Mouse (Mus musculus) midbrain, embryonic 14.5 days (tissue): ENCODE results near the gene Cnot6. TPM values are rescaled to one million over a fixed set of nuclear protein-coding genes. Genes with fewer than 3 reads are reported as not detected.
A peak's percentile ranks its signal among the peaks of the same experiment; 100 is the strongest.

Source experiments
- ATAC-seq: fragments of 200-750 bp; cut with Nextera tagmentation; 2 replicates; pipeline ENCODE4 v1.8.0; 2017; ENCODE audit warnings: moderate number of reproducible peaks, moderate library complexity; ENCODE audit not compliant: low FRiP score, low TSS enrichment
- DNase-seq: peaks from one replicate; pipeline ENCODE4 v3.0.0-alpha.2; 2015
- H3K27ac ChIP-seq: fragments of 300-500 bp; sonication (generic); replicated peaks from 2 replicates; pipeline ENCODE4 v1.5.1; 2014; ENCODE audit warnings: mild to moderate bottlenecking, low read depth, low read length, moderate library complexity
- H3K27me3 ChIP-seq: fragments of 300-500 bp; sonication (generic); 2 replicates; pipeline ENCODE4 v1.6.1; 2014; ENCODE audit warnings: low read length, control low read depth, mixed read lengths; ENCODE audit not compliant: control insufficient read depth, insufficient read depth
- H3K36me3 ChIP-seq: fragments of 300-500 bp; sonication (generic); 2 replicates; pipeline ENCODE4 v1.6.1; 2014; ENCODE audit warnings: low read length, control low read depth; ENCODE audit not compliant: control insufficient read depth, insufficient read depth
- H3K4me1 ChIP-seq: fragments of 300-500 bp; sonication (generic); 2 replicates; pipeline ENCODE4 v1.6.1; 2014; ENCODE audit warnings: mild to moderate bottlenecking, antibody characterized with exemption, low read length, control low read depth; ENCODE audit not compliant: control insufficient read depth, insufficient read depth
- H3K4me2 ChIP-seq: fragments of 300-500 bp; sonication (generic); 2 replicates; pipeline ENCODE4 v1.6.1; 2014; ENCODE audit warnings: mild to moderate bottlenecking, low read length, moderate library complexity
- H3K4me3 ChIP-seq: fragments of 300-500 bp; sonication (generic); replicated peaks from 2 replicates; pipeline ENCODE4 v1.5.1; 2014; ENCODE audit warnings: low read depth, low read length
- H3K9ac ChIP-seq: fragments of 300-500 bp; sonication (generic); replicated peaks from 2 replicates; pipeline ENCODE4 v1.6.1; 2014; ENCODE audit warnings: mild to moderate bottlenecking, low read length, moderate library complexity
- H3K9me3 ChIP-seq: fragments of 300-500 bp; sonication (generic); 2 replicates; pipeline ENCODE4 v1.6.1; 2016; ENCODE audit warnings: low read length, control low read depth, mixed read lengths; ENCODE audit not compliant: control insufficient read depth
- WGBS: fragments of 180-500 bp; shearing (Covaris S2); extraction: QIAGEN DNeasy Blood & Tissue Kit; methylation state at CpG from one replicate; pipeline ENCODE4 v1.1.7; 2014; 5-methylcytosine and 5-hydroxymethylcytosine counted together
- polyA plus RNA-seq: library from polyadenylated mRNA; unstranded; fragments of >200 nt; fragmentation: Nextera tagmentation; extraction: Ambion mirVana; gene quantifications from 2 replicates; pipeline ENCODE4 v1.2.1, GENCODE M21; 2014

Gene Cnot6
- polyA plus RNA-seq, 1 experiment from 2014 or later, result 57.6 TPM

DNA sequence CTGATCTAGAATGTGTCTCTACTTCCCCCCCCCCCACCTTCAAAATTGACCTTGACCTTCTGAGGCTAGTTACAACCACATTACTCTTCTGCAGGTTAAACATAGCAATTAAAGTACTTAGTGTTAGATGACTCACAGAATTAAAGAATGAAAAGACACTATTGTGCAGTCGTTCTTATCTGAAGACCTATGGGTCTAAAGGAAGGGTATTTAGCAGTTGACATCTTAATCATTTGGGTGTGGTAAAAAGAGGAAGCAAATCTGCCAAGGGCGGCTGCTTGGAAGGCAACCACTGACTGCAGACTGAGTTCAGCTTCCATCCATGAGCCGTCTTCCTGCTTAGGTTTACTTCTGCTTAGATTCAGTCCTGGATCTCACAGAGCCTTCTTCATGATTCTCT, 27.3 kb upstream of the Cnot6 start:
- ATAC-seq (no peak), DNase-seq (no peak)
- no peaks in the 10 kb centered on the region for H3K36me3 ChIP-seq
- 67% methylated on average over 3 of the region's 3 CpGs for WGBS
- no peaks in the 10 kb centered on the region for H3K27me3 ChIP-seq
- H3K4me3 ChIP-seq, result no peak overlapping the region
- H3K9me3 ChIP-seq, result no peaks in the 10 kb centered on the region
- H3K27ac ChIP-seq, result no peak overlapping the region
- H3K4me2 ChIP-seq, result no peak overlapping the region
- H3K4me1 ChIP-seq, result no peaks in the 10 kb centered on the region
- no peak overlapping the region for H3K9ac ChIP-seq

DNA sequence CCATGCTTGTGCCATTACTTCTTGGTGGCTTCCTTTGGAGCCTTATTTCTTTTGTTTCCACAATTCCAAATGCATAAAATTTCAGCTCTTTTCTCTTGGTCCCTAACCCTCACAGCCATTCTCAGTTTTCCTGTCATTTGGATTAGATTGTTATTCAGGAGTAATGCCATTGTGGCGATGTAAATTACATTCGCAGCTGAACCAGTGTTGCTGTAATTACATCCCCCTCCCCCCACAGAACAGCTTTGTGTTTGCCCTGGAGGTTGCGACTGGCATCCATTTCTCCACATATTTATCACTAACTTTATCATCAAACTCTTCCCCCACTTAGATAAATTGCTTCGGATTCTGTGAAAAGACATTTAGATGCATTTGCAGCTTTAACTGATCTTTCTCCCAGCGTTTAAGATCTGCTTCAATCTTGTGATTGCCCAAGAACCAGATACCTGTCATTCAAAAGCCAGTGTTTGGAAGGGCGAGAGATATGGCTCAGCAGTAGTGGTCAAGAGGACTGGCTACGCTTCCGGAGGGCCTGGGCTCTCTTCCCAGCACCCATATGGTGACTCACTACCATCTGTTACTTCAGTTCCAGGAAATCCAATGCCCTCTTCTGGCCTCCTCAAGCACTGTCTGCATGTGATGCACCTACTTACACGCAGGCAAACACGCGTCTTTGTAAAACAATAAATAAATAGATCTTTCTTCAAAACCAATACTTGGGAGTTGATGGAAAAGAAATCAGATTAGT, 26.3 kb upstream of the Cnot6 start:
- no peak overlapping the region for H3K4me2 ChIP-seq
- no peaks in the 10 kb centered on the region for H3K9me3 ChIP-seq
- H3K27me3 ChIP-seq, result no peaks in the 10 kb centered on the region
- H3K4me3 ChIP-seq, result no peak overlapping the region
- no peaks in the 10 kb centered on the region for H3K4me1 ChIP-seq
- WGBS, result 64% methylated on average over 11 of the region's 11 CpGs
- no peaks in the 10 kb centered on the region for H3K36me3 ChIP-seq
- no peak overlapping the region for H3K9ac ChIP-seq
- ATAC-seq, result no peak
- H3K27ac ChIP-seq, result no peak overlapping the region
- peak; percentile 55 for DNase-seq

DNA sequence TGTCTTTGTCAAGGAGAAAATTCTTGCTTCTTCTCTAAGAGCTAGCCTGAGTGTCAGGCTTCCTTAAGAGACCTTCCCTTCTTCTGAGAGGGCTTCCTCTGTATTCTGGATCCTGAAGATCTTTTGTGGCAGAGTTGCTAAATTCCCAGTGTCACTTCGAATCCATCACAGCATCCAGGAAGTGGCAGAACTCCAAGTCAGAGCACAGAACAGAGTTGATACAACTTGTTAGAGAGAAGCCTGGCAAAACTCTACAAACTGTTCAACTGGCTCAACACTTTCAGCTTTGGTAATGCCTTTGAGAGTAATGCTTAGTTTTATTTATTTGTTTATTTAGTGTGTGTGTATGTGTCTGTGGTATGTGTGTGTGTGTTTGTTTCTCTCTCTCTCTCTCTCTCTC, 25.1 kb upstream of the Cnot6 start:
- DNase-seq (peak; percentile 12), ATAC-seq (no peak)
- H3K27ac ChIP-seq, result no peak overlapping the region
- no peaks in the 10 kb centered on the region for H3K27me3 ChIP-seq
- WGBS, result 64% methylated on average over 1 of the region's 1 CpGs
- H3K9ac ChIP-seq, result no peak overlapping the region
- H3K36me3 ChIP-seq, result no peaks in the 10 kb centered on the region
- H3K4me2 ChIP-seq, result no peak overlapping the region
- no peaks in the 10 kb centered on the region for H3K4me1 ChIP-seq
- no peaks in the 10 kb centered on the region for H3K9me3 ChIP-seq
- no peak overlapping the region for H3K4me3 ChIP-seq

DNA sequence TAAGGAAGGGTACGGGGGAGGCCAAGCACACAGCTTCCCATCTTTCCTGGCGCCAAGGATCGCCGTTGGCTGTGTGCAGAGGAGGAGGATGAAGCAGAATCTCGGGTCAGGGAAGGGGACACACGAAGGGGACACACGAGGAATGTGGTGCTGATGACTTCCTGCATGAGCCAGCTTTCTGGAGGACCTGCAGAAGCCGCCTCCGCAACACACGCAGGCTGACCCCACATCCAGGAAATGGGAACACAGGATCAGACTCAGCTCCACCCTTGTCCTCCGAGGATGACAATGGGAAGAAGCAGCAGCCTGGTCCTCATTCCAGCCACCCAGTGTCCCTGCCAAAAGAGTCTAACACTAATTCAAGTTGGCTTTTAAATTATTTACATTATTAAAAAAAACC, 22.2 kb upstream of the Cnot6 start:
- no peak overlapping the region for H3K4me3 ChIP-seq
- no peak overlapping the region for H3K27ac ChIP-seq
- ATAC-seq (no peak), DNase-seq (no peak)
- no peaks in the 10 kb centered on the region for H3K36me3 ChIP-seq
- WGBS, result 84% methylated on average over 11 of the region's 11 CpGs
- no peaks in the 10 kb centered on the region for H3K27me3 ChIP-seq
- H3K4me2 ChIP-seq, result no peak overlapping the region
- no peaks in the 10 kb centered on the region for H3K4me1 ChIP-seq
- no peaks in the 10 kb centered on the region for H3K9me3 ChIP-seq
- no peak overlapping the region for H3K9ac ChIP-seq

DNA sequence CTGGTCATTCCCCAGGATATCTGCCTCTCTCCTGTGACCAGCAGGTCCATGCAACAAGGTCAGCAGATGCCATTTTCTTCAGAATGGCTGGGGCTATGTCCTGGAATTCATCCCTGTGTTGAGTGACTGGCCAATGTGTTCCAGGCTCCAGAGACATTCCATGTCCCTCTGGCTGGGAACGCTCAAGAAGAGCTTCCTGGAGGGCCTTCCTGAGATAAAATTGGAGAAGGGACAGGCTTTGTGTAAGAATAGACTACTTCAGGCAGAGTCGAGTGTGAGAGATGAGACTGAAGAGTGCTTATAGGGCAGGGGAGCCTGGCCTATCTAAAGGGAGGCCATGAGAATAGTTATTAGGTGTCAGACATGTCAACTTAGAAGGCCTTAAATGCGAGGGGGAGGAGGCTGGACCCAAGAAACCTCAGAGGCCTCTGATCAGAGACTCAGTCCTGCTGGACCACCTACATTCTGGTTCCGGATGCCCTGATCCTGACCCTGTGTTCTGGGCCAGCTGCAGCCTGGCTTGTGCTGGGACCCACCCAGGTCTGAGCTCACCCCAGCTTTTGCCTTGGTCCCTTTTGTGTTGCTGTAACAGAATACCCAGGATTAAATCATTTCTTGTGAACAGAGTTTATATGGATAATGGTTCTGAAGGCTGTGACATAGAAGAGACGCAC, 17.9 kb upstream of the Cnot6 start:
- Histone ChIP-seq H3K27ac (no peak overlapping the region), H3K9me3 (no peaks in the 10 kb centered on the region), H3K9ac (no peak overlapping the region), H3K36me3 (no peaks in the 10 kb centered on the region), H3K27me3 (no peaks in the 10 kb centered on the region), H3K4me1 (no peaks in the 10 kb centered on the region), H3K4me2 (no peak overlapping the region), H3K4me3 (no peak overlapping the region)
- ATAC-seq, result no peak
- DNase-seq, result no peak
- WGBS, result 87% methylated on average over 5 of the region's 5 CpGs

DNA sequence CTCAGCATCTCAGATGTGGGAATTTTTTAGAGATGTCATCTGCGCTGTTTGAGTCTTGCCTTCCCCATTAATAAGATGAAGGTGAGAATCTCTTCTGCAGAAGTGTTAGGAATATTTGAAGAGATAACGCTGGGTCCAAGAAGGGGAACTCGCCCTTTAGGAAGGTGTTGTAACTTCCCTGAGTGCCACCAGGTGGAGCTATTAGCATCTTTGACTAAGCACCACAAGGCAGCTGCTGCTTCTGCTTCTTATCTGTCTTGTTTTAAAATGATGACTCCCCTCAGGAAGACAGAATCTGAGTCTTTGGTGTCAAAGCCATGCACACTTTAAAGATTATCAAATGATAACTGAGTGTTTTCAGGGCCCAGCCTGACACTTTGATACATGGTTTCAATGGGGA, 15.4 kb upstream of the Cnot6 start:
- Histone ChIP-seq H3K4me2 (no peak overlapping the region), H3K9ac (no peak overlapping the region), H3K4me1 (no peaks in the 10 kb centered on the region), H3K27me3 (no peaks in the 10 kb centered on the region), H3K4me3 (no peak overlapping the region), H3K27ac (no peak overlapping the region), H3K36me3 (no peaks in the 10 kb centered on the region), H3K9me3 (no peaks in the 10 kb centered on the region)
- 15% methylated on average over 3 of the region's 3 CpGs for WGBS
- DNase-seq, result peak; percentile 87
- no peak for ATAC-seq

DNA sequence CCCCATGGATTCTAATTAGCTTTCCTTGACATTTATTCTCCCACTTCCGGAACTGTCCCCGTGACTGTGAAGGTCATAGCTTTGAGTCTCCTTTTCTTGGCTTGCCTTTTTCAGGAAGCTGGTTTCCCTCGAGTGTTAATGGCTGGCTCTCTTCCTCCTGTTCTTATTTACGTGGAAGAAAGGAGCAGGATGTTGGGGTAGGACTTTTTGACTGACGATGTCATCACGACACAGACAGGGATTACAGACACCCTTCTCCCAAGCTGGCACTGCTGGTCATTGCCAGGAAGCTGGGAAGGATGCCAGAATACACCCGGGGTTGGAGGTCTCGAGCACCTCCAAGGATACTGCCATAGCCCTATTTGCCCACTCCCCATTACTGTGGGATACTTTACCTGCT, 14.3 kb upstream of the Cnot6 start:
- Histone ChIP-seq H3K27me3 (no peaks in the 10 kb centered on the region), H3K9me3 (no peaks in the 10 kb centered on the region), H3K9ac (no peak overlapping the region), H3K4me1 (no peaks in the 10 kb centered on the region), H3K4me3 (no peak overlapping the region), H3K4me2 (no peak overlapping the region), H3K27ac (no peak overlapping the region), H3K36me3 (no peaks in the 10 kb centered on the region)
- WGBS, result 72% methylated on average over 8 of the region's 8 CpGs
- DNase-seq (no peak), ATAC-seq (no peak)

DNA sequence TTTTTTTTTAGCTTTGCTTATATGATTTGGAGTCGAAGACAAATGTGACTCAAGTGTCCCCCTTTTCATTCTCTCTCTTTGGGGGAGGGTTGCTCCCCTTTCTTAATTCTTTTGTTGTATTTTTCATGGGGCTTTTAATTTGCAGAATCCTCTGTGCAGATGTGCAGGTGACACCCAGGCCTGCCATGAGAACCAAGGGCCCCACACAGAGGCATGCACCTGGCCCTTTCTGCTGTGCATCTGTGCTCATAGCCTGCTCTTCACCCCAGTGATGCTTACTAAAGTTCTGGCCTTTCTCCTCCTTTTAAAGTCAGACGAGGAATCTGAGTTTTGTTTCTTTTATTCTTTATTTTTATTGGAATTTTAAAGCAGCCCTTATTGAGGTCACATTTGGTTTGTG, 12.2 kb upstream of the Cnot6 start:
- Histone ChIP-seq H3K9me3 (no peaks in the 10 kb centered on the region), H3K9ac (no peak overlapping the region), H3K4me2 (no peak overlapping the region), H3K36me3 (no peaks in the 10 kb centered on the region), H3K27ac (no peak overlapping the region), H3K4me3 (no peak overlapping the region), H3K27me3 (no peaks in the 10 kb centered on the region), H3K4me1 (no peaks in the 10 kb centered on the region)
- WGBS, result 71% methylated on average over 2 of the region's 2 CpGs
- ATAC-seq (no peak), DNase-seq (no peak)

DNA sequence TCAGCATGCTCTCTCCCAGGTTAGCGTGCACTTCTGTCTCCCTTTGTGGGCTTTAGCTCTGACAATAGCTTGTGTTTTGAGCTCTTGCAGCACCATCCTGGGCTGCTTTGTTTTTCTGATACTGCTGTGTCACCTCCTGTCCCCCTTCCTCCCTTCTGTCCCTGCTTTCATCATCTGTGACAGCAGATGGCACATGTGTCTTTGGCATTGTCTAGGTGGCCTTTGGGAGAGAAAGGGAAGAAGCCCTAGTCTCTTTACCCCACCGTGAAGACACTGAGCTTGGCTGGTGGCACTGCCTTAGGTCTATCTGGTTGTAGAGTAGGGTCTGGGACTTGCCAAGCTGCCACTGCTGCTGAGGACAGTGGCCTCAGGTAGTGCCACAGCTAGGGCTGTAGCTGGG, 10.8 kb upstream of the Cnot6 start:
- H3K4me3 ChIP-seq, result no peak overlapping the region
- H3K9me3 ChIP-seq, result no peaks in the 10 kb centered on the region
- H3K27me3 ChIP-seq, result no peaks in the 10 kb centered on the region
- no peak overlapping the region for H3K4me2 ChIP-seq
- 35% methylated on average over 2 of the region's 2 CpGs for WGBS
- no peak for DNase-seq
- no peak overlapping the region for H3K9ac ChIP-seq
- no peaks in the 10 kb centered on the region for H3K36me3 ChIP-seq
- ATAC-seq, result no peak
- no peak overlapping the region for H3K27ac ChIP-seq
- no peaks in the 10 kb centered on the region for H3K4me1 ChIP-seq
